Mouse (Mus musculus) kidney, postnatal 0 days (tissue): ENCODE data around the gene Zrsr1. TPM values are rescaled to one million over a fixed set of nuclear protein-coding genes. Genes with fewer than 3 reads are reported as not detected.

Experiments used
- ATAC-seq: fragments of 200-750 bp; cut with Nextera tagmentation; replicated peaks from 2 replicates; pipeline ENCODE4 v1.8.0; 2017; ENCODE audit warnings: low read depth, moderate number of reproducible peaks, moderate TSS enrichment, moderate library complexity; ENCODE audit not compliant: low FRiP score
- DNase-seq: peaks from one replicate; pipeline ENCODE4 v3.0.0-alpha.2; 2016; ENCODE audit warnings: low spot score
- H3K27ac ChIP-seq: fragments of 300-500 bp; sonication (generic); 2 replicates; pipeline ENCODE4 v1.5.1; 2014; ENCODE audit warnings: mild to moderate bottlenecking
- H3K27me3 ChIP-seq: fragments of 300-500 bp; sonication (generic); 2 replicates; pipeline ENCODE4 v1.6.1; 2014; ENCODE audit warnings: low read length, mixed read lengths; ENCODE audit not compliant: insufficient read depth
- H3K36me3 ChIP-seq: fragments of 300-500 bp; sonication (generic); 2 replicates; pipeline ENCODE4 v1.6.1; 2014; ENCODE audit warnings: low read length, mixed read lengths; ENCODE audit not compliant: insufficient read depth
- H3K4me1 ChIP-seq: fragments of 300-500 bp; sonication (generic); replicated peaks from 2 replicates; pipeline ENCODE4 v1.6.1; 2014; ENCODE audit warnings: antibody characterized with exemption, low read length, mixed read lengths; ENCODE audit not compliant: insufficient read depth
- H3K4me2 ChIP-seq: fragments of 300-500 bp; sonication (generic); 2 replicates; pipeline ENCODE4 v1.6.1; 2014; ENCODE audit warnings: mild to moderate bottlenecking, low read length, moderate library complexity, mixed read lengths
- H3K4me3 ChIP-seq: fragments of 300-500 bp; sonication (generic); replicated peaks from 2 replicates; pipeline ENCODE4 v1.5.1; 2014; ENCODE audit warnings: low read depth, low read length
- H3K9ac ChIP-seq: fragments of 300-500 bp; sonication (generic); 2 replicates; pipeline ENCODE4 v1.6.1; 2014; ENCODE audit warnings: low read depth, low read length
- H3K9me3 ChIP-seq: fragments of 300-500 bp; sonication (generic); replicated peaks from 2 replicates; pipeline ENCODE4 v1.6.1; 2016; ENCODE audit warnings: low read length, inconsistent platforms, mixed read lengths
- CTCF ChIP-seq: IDR thresholded peaks from 2 replicates; pipeline ENCODE4 v1.5.1; 2016; ENCODE audit warnings: antibody characterized with exemption, low read depth, mild to moderate bottlenecking, moderate library complexity
- WGBS: fragments of 180-500 bp; shearing (Covaris S2); extraction: QIAGEN DNeasy Blood & Tissue Kit; methylation state at CpG from one replicate; pipeline ENCODE4 v1.1.7; 2014; 5-methylcytosine and 5-hydroxymethylcytosine counted together
- polyA plus RNA-seq: library from polyadenylated mRNA; unstranded; fragments of >200 nt; fragmentation: Nextera tagmentation; extraction: Ambion mirVana; gene quantifications from 2 replicates; pipeline ENCODE4 v1.2.1, GENCODE M21; 2015

Gene Zrsr1
- polyA plus RNA-seq, 1 experiment from 2014 or later, result 3.4 TPM

GRCm38 (mm10) chr11:22970546-22970945, 1.3 kb upstream of the Zrsr1 start:
- ATAC-seq, result no peak
- no peak overlapping the region for H3K9ac ChIP-seq
- no peaks in the 10 kb centered on the region for H3K27me3 ChIP-seq
- TF ChIP-seq CTCF, result no peak
- H3K4me3 ChIP-seq, result no peak overlapping the region
- no peaks in the 10 kb centered on the region for H3K4me1 ChIP-seq
- H3K36me3 ChIP-seq, result 0 out of 2 replicates have a peak, but pooled peaks cover 4% of the 10 kb centered on the region
- H3K27ac ChIP-seq, result no peak overlapping the region
- WGBS, result 100% methylated on average over 1 of the region's 1 CpGs
- H3K4me2 ChIP-seq, result no peak overlapping the region
- DNase-seq, result no peak
- H3K9me3 ChIP-seq, result 0 out of 2 replicates have a peak, but pooled peaks cover 7% of the 10 kb centered on the region

GRCm38 (mm10) chr11:22972746-22973526, 1.1 kb downstream of the Zrsr1 start:
- Histone ChIP-seq H3K9ac (peak overlapping the region; percentile 61), H3K36me3 (peaks cover 4% of the 10 kb centered on the region; the same call in 1 of the 2 replicates), H3K27ac (peak overlapping the region; percentile 87), H3K4me1 (no peaks in the 10 kb centered on the region), H3K4me2 (peak overlapping the region; percentile 69), H3K4me3 (peak overlapping the region; percentile 53), H3K27me3 (no peaks in the 10 kb centered on the region), H3K9me3 (0 out of 2 replicates have a peak, but pooled peaks cover 7% of the 10 kb centered on the region)
- WGBS, result 52% methylated on average over 45 of the region's 46 CpGs
- ATAC-seq, result peak; percentile 71
- TF ChIP-seq CTCF, result no peak
- DNase-seq, result peak; percentile 74

- DNase-seq, result peak; percentile 35
- no peak for ATAC-seq
- Histone ChIP-seq H3K4me3 (peak overlapping the region; percentile 38), H3K9me3 (0 out of 2 replicates have a peak, but pooled peaks cover 7% of the 10 kb centered on the region), H3K4me1 (no peaks in the 10 kb centered on the region), H3K36me3 (peaks cover 4% of the 10 kb centered on the region; the same call in 1 of the 2 replicates), H3K9ac (peak overlapping the region; percentile 61), H3K4me2 (peak overlapping the region; percentile 69), H3K27ac (peak overlapping the region; percentile 55), H3K27me3 (no peaks in the 10 kb centered on the region)
- TF ChIP-seq CTCF, result no peak
- 44% methylated on average over 14 of the region's 14 CpGs for WGBS
Observed at GRCm38 (mm10) chr11:22973599-22973998, 1.8 kb downstream of the Zrsr1 start.

- no peak overlapping the region for H3K4me3 ChIP-seq
- H3K36me3 ChIP-seq, result no peaks in the 10 kb centered on the region; the same call in 1 of the 2 replicates
- H3K9me3 ChIP-seq, result no peaks in the 10 kb centered on the region
- ATAC-seq (no peak), DNase-seq (no peak)
- no peak overlapping the region for H3K27ac ChIP-seq
- WGBS, result 89% methylated on average over 3 of the region's 3 CpGs
- TF ChIP-seq CTCF, result no peak
- H3K4me2 ChIP-seq, result no peak overlapping the region
- H3K4me1 ChIP-seq, result peaks cover 8% of the 10 kb centered on the region; the same call in 1 of the 2 replicates
- no peak overlapping the region for H3K9ac ChIP-seq
- no peaks in the 10 kb centered on the region for H3K27me3 ChIP-seq
Observed at GRCm38 (mm10) chr11:22978215-22978614, 6.4 kb downstream of the Zrsr1 start.

GRCm38 (mm10) chr11:22978711-22979110, 6.9 kb downstream of the Zrsr1 start:
- DNase-seq (no peak), ATAC-seq (no peak)
- TF ChIP-seq CTCF, result no peak
- 38% methylated on average over 1 of the region's 1 CpGs for WGBS
- no peaks in the 10 kb centered on the region for H3K9me3 ChIP-seq
- no peak overlapping the region for H3K4me3 ChIP-seq
- no peaks in the 10 kb centered on the region; the same call in 1 of the 2 replicates for H3K36me3 ChIP-seq
- no peak overlapping the region for H3K9ac ChIP-seq
- no peak overlapping the region for H3K4me2 ChIP-seq
- H3K4me1 ChIP-seq, result peaks cover 8% of the 10 kb centered on the region; the same call in 1 of the 2 replicates
- H3K27me3 ChIP-seq, result no peaks in the 10 kb centered on the region
- no peak overlapping the region for H3K27ac ChIP-seq

- no peak overlapping the region for H3K4me3 ChIP-seq
- no peaks in the 10 kb centered on the region; the same call in 1 of the 2 replicates for H3K36me3 ChIP-seq
- H3K27ac ChIP-seq, result no peak overlapping the region
- no peak for ATAC-seq
- 88% methylated on average over 1 of the region's 1 CpGs for WGBS
- DNase-seq, result no peak
- H3K4me1 ChIP-seq, result peaks cover 8% of the 10 kb centered on the region; the same call in 1 of the 2 replicates
- no peaks in the 10 kb centered on the region for H3K9me3 ChIP-seq
- no peak overlapping the region for H3K4me2 ChIP-seq
- H3K9ac ChIP-seq, result no peak overlapping the region
- no peaks in the 10 kb centered on the region for H3K27me3 ChIP-seq
- no peak for TF ChIP-seq CTCF
Observed at GRCm38 (mm10) chr11:22979221-22979620, 7.4 kb downstream of the Zrsr1 start.
